Mouse (Mus musculus) G1E (cell line): ENCODE measurements around the gene Cacna1f.

ENCODE experiments used
- CTCF ChIP-seq: IDR thresholded peaks from 2 replicates; pipeline ENCODE4 v1.5.1; 2012; ENCODE audit warnings: low read depth, low read length, inconsistent platforms, mixed read lengths
- GATA1 ChIP-seq: IDR thresholded peaks from 2 replicates; pipeline ENCODE4 v1.6.1; 2012; ENCODE audit warnings: borderline replicate concordance, low read length, inconsistent platforms, mixed read lengths
- GATA2 ChIP-seq: IDR thresholded peaks from 2 replicates; pipeline ENCODE4 v1.6.1; 2012; ENCODE audit warnings: low read depth, low read length, inconsistent platforms, borderline replicate concordance

DNA sequence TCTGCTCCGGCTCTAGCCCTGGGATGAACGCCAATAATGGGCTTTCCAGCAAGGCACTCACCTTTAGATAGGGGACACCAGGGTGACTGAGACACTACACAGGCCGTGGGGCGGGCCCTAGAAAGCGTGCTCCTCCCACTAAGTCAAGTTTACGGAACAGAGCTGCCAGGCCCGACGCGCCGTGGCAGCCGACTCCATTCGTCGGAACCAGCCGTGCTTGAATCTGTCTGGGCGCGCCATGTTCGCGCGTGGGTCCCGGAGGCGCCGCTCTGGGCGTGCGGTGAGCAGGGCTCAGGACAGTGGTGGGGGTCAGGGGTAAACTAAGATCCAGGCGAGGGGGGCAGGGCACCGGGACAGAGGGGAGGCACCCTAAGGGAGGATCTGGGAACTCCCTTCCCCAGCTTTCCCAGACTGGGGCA lies 50.3 kb downstream of the Cacna1f start, which contains the start of gene Prickle3:
- TF ChIP-seq CTCF (no peak), GATA2 (no peak), GATA1 (no peak)
